Mouse (Mus musculus): Measurements from ENCODE around the gene Spcs3. TPM values are rescaled to one million over a fixed set of nuclear protein-coding genes. Genes with fewer than 3 reads are reported as not detected.

Gene Spcs3
- total RNA-seq (2014; rRNA removed) = 39.4 and 48.5 TPM in 2 replicates
- 29.9 and 39.3 TPM in 2 replicates for polyA plus RNA-seq (2015; fragmentation: Nextera tagmentation; extraction: Ambion mirVana)

- Histone ChIP-seq H3K9ac (peak within 1 kb of the TSS; percentile 90), H3K4me2 (ENCODE audit: low read depth) (peak within 1 kb of the TSS; percentile 64), H3K4me3 (ENCODE audit: low read depth, low read length) (peak within 1 kb of the TSS; percentile 97), H3K27me3 (ENCODE audit: insufficient read depth, low read length) (no peaks in the 10 kb centered on the region), H3K27ac (ENCODE audit: low read depth, low read length) (peak within 1 kb of the TSS; percentile 90), H3K36me3 (ENCODE audit: insufficient read depth) (no peaks in the 10 kb centered on the region), H3K9me3 (ENCODE audit: low read length) (no peaks in the 10 kb centered on the region), H3K4me1 (ENCODE audit: insufficient read depth) (no peaks in the 10 kb centered on the region; the same call in 1 of the 2 replicates)
- ATAC-seq = peak; percentile 96
- peak; percentile 99 for DNase-seq
- 1% methylated on average over 86 of the region's 89 CpGs for WGBS
- no peak; the same call in 1 of the 2 replicates for TF ChIP-seq CTCF (IDR thresholded peaks at IDR 0.05; ENCODE audit: low read depth)
Observed at GRCm38 (mm10) chr8:54529382-54530296, at the start of gene Spcs3, which contains the start of gene Asb5. Gene Spcs3, minus strand, starts transcription at chr8:54529998. Gene Asb5, plus strand, starts transcription at chr8:54529580.

- 72% methylated on average over 15 of the region's 15 CpGs for WGBS
- no peak overlapping the region; the same call in 1 of the 2 replicates for H3K27ac ChIP-seq (ENCODE audit: low read depth, low read length)
- H3K36me3 ChIP-seq (ENCODE audit: insufficient read depth) = no peaks in the 10 kb centered on the region
- TF ChIP-seq CTCF (IDR thresholded peaks at IDR 0.05; ENCODE audit: low read depth) = no peak
- DNase-seq (peak; percentile 11), ATAC-seq (no peak)
- H3K9ac ChIP-seq = no peak overlapping the region
- no peaks in the 10 kb centered on the region for H3K27me3 ChIP-seq (ENCODE audit: insufficient read depth, low read length)
- H3K4me2 ChIP-seq (ENCODE audit: low read depth) = no peak overlapping the region
- no peaks in the 10 kb centered on the region for H3K9me3 ChIP-seq (ENCODE audit: low read length)
- no peak overlapping the region for H3K4me3 ChIP-seq (ENCODE audit: low read depth, low read length)
- no peaks in the 10 kb centered on the region for H3K4me1 ChIP-seq (ENCODE audit: insufficient read depth)
Observed at GRCm38 (mm10) chr8:54570618-54571609, 41.1 kb upstream of the Spcs3 start.

GRCm38 (mm10) chr8:54567168-54567567 lies 37.4 kb upstream of the Spcs3 start:
- 37% methylated on average over 2 of the region's 2 CpGs for WGBS

GRCm38 (mm10) chr8:54565603-54566260 lies 35.9 kb upstream of the Spcs3 start:
- DNase-seq (no peak), ATAC-seq (no peak)
- H3K4me1 ChIP-seq (ENCODE audit: insufficient read depth) = no peaks in the 10 kb centered on the region
- no peak for TF ChIP-seq CTCF (IDR thresholded peaks at IDR 0.05; ENCODE audit: low read depth)
- H3K4me2 ChIP-seq (ENCODE audit: low read depth) = no peak overlapping the region
- no peak overlapping the region for H3K27ac ChIP-seq (ENCODE audit: low read depth, low read length)
- no peaks in the 10 kb centered on the region for H3K36me3 ChIP-seq (ENCODE audit: insufficient read depth)
- 90% methylated on average over 7 of the region's 7 CpGs for WGBS
- no peak overlapping the region for H3K4me3 ChIP-seq (ENCODE audit: low read depth, low read length)
- no peaks in the 10 kb centered on the region for H3K27me3 ChIP-seq (ENCODE audit: insufficient read depth, low read length)
- no peaks in the 10 kb centered on the region for H3K9me3 ChIP-seq (ENCODE audit: low read length)
- no peak overlapping the region for H3K9ac ChIP-seq

More at GRCm38 (mm10) chr8:54567168-54567567, 37.4 kb upstream of the Spcs3 start:
- no peak for TF ChIP-seq CTCF (IDR thresholded peaks at IDR 0.05; ENCODE audit: low read depth)
- Histone ChIP-seq H3K36me3 (ENCODE audit: insufficient read depth) (no peaks in the 10 kb centered on the region), H3K4me2 (ENCODE audit: low read depth) (no peak overlapping the region), H3K9ac (no peak overlapping the region), H3K4me1 (ENCODE audit: insufficient read depth) (no peaks in the 10 kb centered on the region), H3K27ac (ENCODE audit: low read depth, low read length) (no peak overlapping the region), H3K4me3 (ENCODE audit: low read depth, low read length) (no peak overlapping the region), H3K27me3 (ENCODE audit: insufficient read depth, low read length) (no peaks in the 10 kb centered on the region), H3K9me3 (ENCODE audit: low read length) (no peaks in the 10 kb centered on the region)
- peak; percentile 69 for ATAC-seq
- peak; percentile 34 for DNase-seq

- Histone ChIP-seq H3K4me3 (ENCODE audit: low read depth, low read length) (no peak overlapping the region), H3K36me3 (ENCODE audit: insufficient read depth) (no peaks in the 10 kb centered on the region), H3K9ac (no peak overlapping the region), H3K27ac (ENCODE audit: low read depth, low read length) (no peak overlapping the region), H3K9me3 (ENCODE audit: low read length) (no peaks in the 10 kb centered on the region), H3K27me3 (ENCODE audit: insufficient read depth, low read length) (no peaks in the 10 kb centered on the region), H3K4me2 (ENCODE audit: low read depth) (no peak overlapping the region), H3K4me1 (ENCODE audit: insufficient read depth) (no peaks in the 10 kb centered on the region)
- ATAC-seq (no peak), DNase-seq (no peak)
- no peak for TF ChIP-seq CTCF (IDR thresholded peaks at IDR 0.05; ENCODE audit: low read depth)
- 100% methylated on average over 1 of the region's 1 CpGs for WGBS
Observed at GRCm38 (mm10) chr8:54565181-54565580, 35.4 kb upstream of the Spcs3 start.

GRCm38 (mm10) chr8:54562137-54562536 lies 32.3 kb upstream of the Spcs3 start:
- ATAC-seq = no peak
- Histone ChIP-seq H3K4me2 (ENCODE audit: low read depth) (no peak overlapping the region), H3K27ac (ENCODE audit: low read depth, low read length) (no peak overlapping the region), H3K36me3 (ENCODE audit: insufficient read depth) (no peaks in the 10 kb centered on the region), H3K9me3 (ENCODE audit: low read length) (no peaks in the 10 kb centered on the region), H3K27me3 (ENCODE audit: insufficient read depth, low read length) (no peaks in the 10 kb centered on the region), H3K4me1 (ENCODE audit: insufficient read depth) (no peaks in the 10 kb centered on the region), H3K9ac (no peak overlapping the region), H3K4me3 (ENCODE audit: low read depth, low read length) (no peak overlapping the region)
- DNase-seq = no peak
- TF ChIP-seq CTCF (IDR thresholded peaks at IDR 0.05; ENCODE audit: low read depth) = no peak
- WGBS = 85% methylated on average over 4 of the region's 4 CpGs
